Mouse (Mus musculus) heart, embryonic 15.5 days (tissue): Measurements from ENCODE around the gene Stx6. TPM values are rescaled to one million over a fixed set of nuclear protein-coding genes. Genes with fewer than 3 reads are reported as not detected.

Experiments used
- ATAC-seq: fragments of 200-750 bp; cut with Nextera tagmentation; replicated peaks from 2 replicates; pipeline ENCODE4 v1.8.0; 2017; ENCODE audit warnings: low read depth, moderate TSS enrichment; ENCODE audit not compliant: insufficient number of reproducible peaks, insufficient read depth, low FRiP score
- H3K27ac ChIP-seq: fragments of 300-500 bp; sonication (generic); 2 replicates; pipeline ENCODE4 v1.5.1; 2015; ENCODE audit warnings: mild to moderate bottlenecking, inconsistent platforms
- H3K27me3 ChIP-seq: fragments of 300-500 bp; sonication (generic); 2 replicates; pipeline ENCODE4 v1.6.1; 2015; ENCODE audit warnings: inconsistent platforms
- H3K36me3 ChIP-seq: fragments of 300-500 bp; sonication (generic); 2 replicates; pipeline ENCODE4 v1.6.1; 2015; ENCODE audit warnings: mild to moderate bottlenecking, inconsistent platforms
- H3K4me1 ChIP-seq: fragments of 300-500 bp; sonication (generic); replicated peaks from 2 replicates; pipeline ENCODE4 v1.6.1; 2015; ENCODE audit warnings: inconsistent platforms
- H3K4me2 ChIP-seq: fragments of 300-500 bp; sonication (generic); 2 replicates; pipeline ENCODE4 v1.6.1; 2015; ENCODE audit warnings: inconsistent platforms, mild to moderate bottlenecking, moderate library complexity
- H3K4me3 ChIP-seq: fragments of 300-500 bp; sonication (generic); 2 replicates; pipeline ENCODE4 v1.5.1; 2015; ENCODE audit warnings: mild to moderate bottlenecking, inconsistent platforms
- H3K9ac ChIP-seq: fragments of 300-500 bp; sonication (generic); 2 replicates; pipeline ENCODE4 v1.6.1; 2015; ENCODE audit warnings: mild to moderate bottlenecking, inconsistent platforms
- H3K9me3 ChIP-seq: fragments of 300-500 bp; sonication (generic); replicated peaks from 2 replicates; pipeline ENCODE4 v1.6.1; 2016; ENCODE audit warnings: inconsistent platforms
- WGBS: fragments of 180-500 bp; shearing (Covaris S2); methylation state at CpG from one replicate; pipeline ENCODE4 v1.1.7; 2015; ENCODE audit warnings: mixed read lengths; 5-methylcytosine and 5-hydroxymethylcytosine counted together
- polyA plus RNA-seq: library from polyadenylated mRNA; unstranded; fragments of >200 nt; fragmentation: Nextera tagmentation; extraction: Ambion mirVana; gene quantifications from 2 replicates; pipeline ENCODE4 v1.2.1, GENCODE M21; 2015

Stx6 gene
- polyA plus RNA-seq, 1 experiment from 2014 or later = 47.7 TPM

GRCm38 (mm10) chr1:155236306-155237024, 78.0 kb downstream of the Stx6 start:
- H3K36me3 ChIP-seq = peaks cover 15% of the 10 kb centered on the region; the same call in 1 of the 2 replicates
- peaks cover 88% of the 10 kb centered on the region for H3K4me1 ChIP-seq

GRCm38 (mm10) chr1:155237390-155237789, 78.9 kb downstream of the Stx6 start:
- no peaks in the 10 kb centered on the region for H3K27me3 ChIP-seq
- ATAC-seq = no peak
- peak overlapping the region; percentile 97 for H3K27ac ChIP-seq
- peaks cover 16% of the 10 kb centered on the region; the same call in 1 of the 2 replicates for H3K36me3 ChIP-seq
- H3K4me3 ChIP-seq = no peak overlapping the region
- H3K9me3 ChIP-seq = no peaks in the 10 kb centered on the region
- no peak overlapping the region for H3K4me2 ChIP-seq
- 64% methylated on average over 11 of the region's 11 CpGs for WGBS
- peak overlapping the region; percentile 5; the same call in 1 of the 2 replicates for H3K9ac ChIP-seq
- H3K4me1 ChIP-seq = peaks cover 87% of the 10 kb centered on the region

More at GRCm38 (mm10) chr1:155236306-155237024, 78.0 kb downstream of the Stx6 start:
- H3K9ac ChIP-seq = peak overlapping the region; percentile 5; the same call in 1 of the 2 replicates
- 35% methylated on average over 13 of the region's 13 CpGs for WGBS
- no peaks in the 10 kb centered on the region for H3K9me3 ChIP-seq
- H3K27me3 ChIP-seq = no peaks in the 10 kb centered on the region
- H3K4me3 ChIP-seq = no peak overlapping the region
- ATAC-seq = peak; percentile 5; the same call in 1 of the 2 replicates
- H3K4me2 ChIP-seq = no peak overlapping the region
- H3K27ac ChIP-seq = peak overlapping the region; percentile 97

DNA sequence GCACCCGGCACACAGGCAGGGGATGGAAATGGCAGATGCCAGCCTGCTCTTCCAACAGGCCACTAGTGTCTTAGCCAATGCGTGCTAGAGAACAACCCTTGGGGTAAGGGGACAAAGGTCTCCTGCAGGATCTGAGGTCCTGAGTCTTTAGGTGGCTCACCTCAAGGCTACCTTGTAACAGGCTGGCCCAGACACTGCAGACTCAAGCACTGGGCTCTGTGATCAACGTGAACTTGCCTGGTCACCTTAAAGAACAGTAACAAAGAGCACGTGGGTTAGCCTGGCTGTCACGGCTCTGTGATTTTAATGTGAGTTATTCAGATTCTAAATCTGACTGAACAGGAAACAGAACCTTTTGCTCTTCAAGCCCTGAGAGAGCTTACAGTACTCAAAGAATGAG, 79.6 kb downstream of the Stx6 start:
- no peaks in the 10 kb centered on the region for H3K27me3 ChIP-seq
- no peak overlapping the region for H3K9ac ChIP-seq
- no peak overlapping the region for H3K4me2 ChIP-seq
- H3K4me1 ChIP-seq = peaks cover 85% of the 10 kb centered on the region
- WGBS = 84% methylated on average over 5 of the region's 5 CpGs
- H3K9me3 ChIP-seq = no peaks in the 10 kb centered on the region
- peaks cover 16% of the 10 kb centered on the region; the same call in 1 of the 2 replicates for H3K36me3 ChIP-seq
- no peak for ATAC-seq
- H3K27ac ChIP-seq = peak overlapping the region; percentile 97; the same call in 1 of the 2 replicates
- H3K4me3 ChIP-seq = no peak overlapping the region

DNA sequence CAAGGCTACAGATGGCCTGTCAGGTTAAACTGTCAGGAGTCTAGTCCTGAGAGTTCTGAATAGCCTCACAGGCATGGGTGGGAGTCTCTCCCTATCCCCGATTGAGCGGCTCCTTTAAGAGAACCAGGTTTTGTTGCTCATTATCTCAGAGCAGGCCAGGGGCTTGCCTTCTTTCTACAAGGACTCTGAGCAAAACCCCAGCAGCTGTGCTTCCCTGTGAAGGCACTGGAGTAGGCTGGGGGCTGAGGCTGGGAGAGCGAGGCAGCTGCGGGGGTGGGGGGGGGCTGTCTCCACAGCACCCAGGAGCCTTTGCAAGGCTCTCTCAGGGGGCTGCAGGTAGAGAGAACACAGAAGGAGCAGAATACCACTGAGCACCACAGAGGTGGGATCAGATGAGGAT, 80.7 kb downstream of the Stx6 start:
- Histone ChIP-seq H3K27me3 (no peaks in the 10 kb centered on the region), H3K4me1 (peaks cover 75% of the 10 kb centered on the region), H3K4me3 (no peak overlapping the region), H3K9me3 (no peaks in the 10 kb centered on the region), H3K27ac (no peak overlapping the region), H3K4me2 (no peak overlapping the region), H3K36me3 (peaks cover 16% of the 10 kb centered on the region; the same call in 1 of the 2 replicates), H3K9ac (no peak overlapping the region)
- WGBS = 55% methylated on average over 4 of the region's 4 CpGs
- ATAC-seq = no peak

DNA sequence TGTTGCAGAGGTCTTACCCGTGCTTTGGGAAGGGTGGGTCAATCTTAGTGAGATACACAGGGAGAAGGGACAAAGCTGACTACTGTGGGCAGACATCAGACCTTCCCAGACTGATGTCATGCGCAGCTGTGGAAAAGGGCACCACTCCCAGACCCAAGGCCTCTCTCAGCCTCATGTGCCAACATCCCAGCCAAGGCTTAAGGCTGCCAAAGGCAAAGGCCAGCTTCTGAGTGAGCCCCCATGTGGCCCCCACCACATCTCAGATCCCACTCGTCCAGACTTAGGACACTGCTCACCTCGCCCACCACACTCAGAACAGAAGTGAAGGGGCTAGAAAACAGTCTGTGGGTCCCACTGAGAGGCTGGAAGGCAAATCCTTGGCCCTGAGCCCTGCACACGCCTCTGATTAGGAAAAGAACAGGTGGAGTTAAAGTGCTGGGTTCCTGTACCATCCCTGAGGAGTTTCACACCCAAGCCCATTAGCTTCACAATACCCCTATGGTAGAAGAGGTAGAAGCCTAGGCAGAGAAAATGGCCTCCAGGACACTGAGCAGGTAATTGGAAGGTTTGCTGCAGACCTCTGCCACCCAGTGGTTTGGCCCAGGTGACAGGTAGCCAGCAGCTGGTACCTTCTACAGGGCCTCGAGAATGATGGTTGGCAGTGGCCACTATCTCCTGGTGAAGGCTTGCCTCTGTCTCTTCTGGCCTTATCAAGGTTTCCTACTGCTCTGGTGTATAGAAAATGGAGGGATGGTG, 81.6 kb downstream of the Stx6 start:
- H3K36me3 ChIP-seq = peaks cover 16% of the 10 kb centered on the region; the same call in 1 of the 2 replicates
- peaks cover 70% of the 10 kb centered on the region for H3K4me1 ChIP-seq
- no peak for ATAC-seq
- no peak overlapping the region for H3K27ac ChIP-seq
- no peaks in the 10 kb centered on the region for H3K9me3 ChIP-seq
- no peak overlapping the region for H3K4me2 ChIP-seq
- no peak overlapping the region for H3K4me3 ChIP-seq
- WGBS = 79% methylated on average over 6 of the region's 6 CpGs
- no peak overlapping the region for H3K9ac ChIP-seq
- H3K27me3 ChIP-seq = no peaks in the 10 kb centered on the region

- Histone ChIP-seq H3K4me2 (peak overlapping the region; percentile 24; the same call in 1 of the 2 replicates), H3K4me1 (peaks cover 58% of the 10 kb centered on the region), H3K9me3 (no peaks in the 10 kb centered on the region), H3K4me3 (no peak overlapping the region), H3K36me3 (peaks cover 16% of the 10 kb centered on the region; the same call in 1 of the 2 replicates), H3K27ac (peak overlapping the region; percentile 30; the same call in 1 of the 2 replicates), H3K9ac (no peak overlapping the region), H3K27me3 (no peaks in the 10 kb centered on the region)
- no peak for ATAC-seq
- 75% methylated on average over 12 of the region's 12 CpGs for WGBS
Measured at GRCm38 (mm10) chr1:155241701-155242487, 83.4 kb downstream of the Stx6 start.

GRCm38 (mm10) chr1:155242488-155242745, 83.9 kb downstream of the Stx6 start:
- Histone ChIP-seq H3K27ac (peak overlapping the region; percentile 30; the same call in 1 of the 2 replicates), H3K4me1 (peaks cover 53% of the 10 kb centered on the region), H3K4me3 (no peak overlapping the region), H3K9me3 (no peaks in the 10 kb centered on the region), H3K27me3 (no peaks in the 10 kb centered on the region), H3K36me3 (peaks cover 16% of the 10 kb centered on the region; the same call in 1 of the 2 replicates), H3K9ac (no peak overlapping the region), H3K4me2 (peak overlapping the region; percentile 24; the same call in 1 of the 2 replicates)
- ATAC-seq = no peak
- WGBS = 74% methylated on average over 1 of the region's 1 CpGs

DNA sequence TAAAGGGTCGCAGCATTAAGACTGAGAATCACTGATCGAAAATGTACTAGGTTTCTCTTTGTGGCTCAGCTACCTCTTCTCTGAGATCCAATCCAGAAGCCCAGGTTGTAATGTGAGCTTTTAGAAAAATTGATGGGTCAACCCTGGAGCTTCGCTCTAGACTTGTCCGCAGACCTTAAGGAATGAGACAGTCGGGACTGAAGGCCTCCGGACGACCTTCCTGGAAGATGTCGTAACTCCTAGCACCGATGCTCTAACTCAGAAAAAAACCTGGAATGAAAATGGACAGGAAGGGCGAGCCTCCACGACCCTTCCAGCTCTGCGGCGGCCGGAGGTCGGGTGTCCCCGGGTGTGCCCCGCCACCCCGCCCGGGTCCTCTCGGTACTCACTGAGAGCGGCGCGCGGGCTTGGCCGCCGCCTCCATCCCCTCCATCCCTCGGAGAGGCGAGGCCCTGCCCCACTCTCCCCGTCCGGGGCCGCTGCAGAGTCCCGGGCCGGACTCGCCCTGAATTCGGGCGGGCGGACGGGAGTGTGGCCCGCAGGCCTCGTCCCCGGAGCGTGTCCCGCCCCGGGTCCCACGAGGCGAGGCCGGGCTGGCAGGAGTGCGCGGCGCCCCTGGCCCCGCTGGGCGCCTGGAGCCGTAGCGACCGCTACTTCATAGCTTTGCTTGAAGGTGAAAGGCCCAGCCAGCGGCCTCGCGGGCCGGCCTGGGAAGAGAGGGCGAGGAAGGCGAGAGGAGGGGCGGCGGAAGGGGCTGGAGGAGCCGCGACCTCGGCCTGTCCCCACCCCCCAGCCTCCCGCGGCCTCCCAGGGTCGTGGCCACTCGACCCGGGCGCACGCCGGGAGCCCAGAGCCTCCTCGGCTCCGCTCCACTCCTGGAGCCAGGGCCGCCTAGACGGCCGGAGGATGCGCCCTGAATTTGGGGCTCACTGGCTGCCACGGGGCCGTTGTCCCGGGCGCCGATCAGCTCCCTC, 85.6 kb downstream of the Stx6 start, which contains the start of gene BC034090:
TSS of gene BC034090 (minus strand) at position 648 of the 974 bp plus-strand sequence.
- Histone ChIP-seq H3K27me3 (no peaks in the 10 kb centered on the region), H3K9ac (peak within 1 kb of the TSS; percentile 82), H3K4me2 (peak within 1 kb of the TSS; percentile 82), H3K9me3 (no peaks in the 10 kb centered on the region), H3K4me3 (peak within 1 kb of the TSS; percentile 59), H3K4me1 (peaks cover 39% of the 10 kb centered on the region), H3K27ac (peak within 1 kb of the TSS; percentile 94), H3K36me3 (peaks cover 16% of the 10 kb centered on the region; the same call in 1 of the 2 replicates)
- WGBS = 1% methylated on average over 80 of the region's 85 CpGs
- peak; percentile 74 for ATAC-seq

DNA sequence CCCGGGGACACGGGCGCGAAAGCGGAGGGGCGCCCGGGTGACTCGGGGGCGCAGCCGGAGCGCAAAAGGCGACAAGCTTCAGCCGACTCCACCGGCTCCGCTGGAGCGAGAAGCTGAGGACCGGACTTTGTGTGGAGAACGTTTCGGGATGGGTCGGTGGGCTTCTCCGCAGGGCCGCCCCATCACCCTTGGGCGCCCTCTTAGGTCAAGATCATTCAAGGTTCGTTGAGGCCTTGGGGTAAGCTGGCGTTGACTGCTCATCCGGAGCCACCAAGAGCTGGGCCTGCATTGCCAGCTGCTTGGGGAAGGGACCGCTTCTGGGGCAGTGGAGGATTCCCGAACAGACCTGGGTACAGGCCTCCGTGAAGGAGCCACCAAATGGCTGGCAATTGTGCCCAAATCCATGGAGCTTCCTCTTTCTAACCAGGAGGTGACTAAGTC, 86.3 kb downstream of the Stx6 start:
- WGBS = 4% methylated on average over 29 of the region's 29 CpGs
- H3K4me3 ChIP-seq = peak overlapping the region; percentile 59
- H3K27ac ChIP-seq = peak overlapping the region; percentile 94
- peaks cover 33% of the 10 kb centered on the region for H3K4me1 ChIP-seq
- no peaks in the 10 kb centered on the region for H3K9me3 ChIP-seq
- H3K4me2 ChIP-seq = peak overlapping the region; percentile 82
- H3K9ac ChIP-seq = peak overlapping the region; percentile 82
- no peaks in the 10 kb centered on the region for H3K27me3 ChIP-seq
- peak; percentile 31; the same call in 1 of the 2 replicates for ATAC-seq
- peaks cover 16% of the 10 kb centered on the region; the same call in 1 of the 2 replicates for H3K36me3 ChIP-seq

DNA sequence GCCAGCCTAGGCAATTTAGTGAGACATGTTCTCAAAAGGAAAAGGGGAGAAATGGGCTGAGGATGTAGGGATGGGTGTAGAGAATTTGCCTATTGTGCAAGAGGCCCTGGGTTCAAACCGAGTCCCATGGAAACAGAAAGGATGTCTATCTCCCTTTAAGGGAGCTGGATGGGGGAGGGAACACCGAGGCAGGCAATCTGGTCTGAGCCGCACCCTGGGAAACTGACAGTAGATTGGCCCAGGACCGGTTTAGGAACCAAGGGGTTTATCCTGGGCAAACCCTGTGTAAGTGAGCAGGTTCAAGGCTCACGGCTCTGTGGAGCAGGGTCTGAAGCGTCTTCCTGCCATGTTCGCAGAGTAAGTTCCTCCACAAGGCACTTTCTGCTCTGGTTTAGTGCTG, 87.0 kb downstream of the Stx6 start:
- Histone ChIP-seq H3K36me3 (peaks cover 13% of the 10 kb centered on the region; the same call in 1 of the 2 replicates), H3K4me1 (peaks cover 26% of the 10 kb centered on the region), H3K9me3 (no peaks in the 10 kb centered on the region), H3K27me3 (no peaks in the 10 kb centered on the region), H3K4me3 (peak overlapping the region; percentile 59), H3K4me2 (peak overlapping the region; percentile 82), H3K9ac (0 out of 2 replicates have a peak overlapping the region, but pooled peaks have one; percentile 82), H3K27ac (peak overlapping the region; percentile 94)
- 70% methylated on average over 7 of the region's 7 CpGs for WGBS
- ATAC-seq = no peak
